Mouse (Mus musculus) left cerebral cortex, adult 9 months (tissue): ENCODE measurements at regions not wholly inside any gene's neighbourhood (a gene's known extent, or its start where the extent isn't known, plus 50 kb on each side); places are given as distances from the start of the nearest gene placed in this dataset.
"Not testable (repeated sequence)": the region's sequence is repeated elsewhere in the genome, so short reads cannot be mapped to it uniquely, and the experiment has no call there.

Experiments
- DNase-seq, 2 experiments: peaks; one replicate each; pipeline ENCODE4 v3.0.0; 2022; ENCODE audit warnings: low spot score in 2 of 2

DNA sequence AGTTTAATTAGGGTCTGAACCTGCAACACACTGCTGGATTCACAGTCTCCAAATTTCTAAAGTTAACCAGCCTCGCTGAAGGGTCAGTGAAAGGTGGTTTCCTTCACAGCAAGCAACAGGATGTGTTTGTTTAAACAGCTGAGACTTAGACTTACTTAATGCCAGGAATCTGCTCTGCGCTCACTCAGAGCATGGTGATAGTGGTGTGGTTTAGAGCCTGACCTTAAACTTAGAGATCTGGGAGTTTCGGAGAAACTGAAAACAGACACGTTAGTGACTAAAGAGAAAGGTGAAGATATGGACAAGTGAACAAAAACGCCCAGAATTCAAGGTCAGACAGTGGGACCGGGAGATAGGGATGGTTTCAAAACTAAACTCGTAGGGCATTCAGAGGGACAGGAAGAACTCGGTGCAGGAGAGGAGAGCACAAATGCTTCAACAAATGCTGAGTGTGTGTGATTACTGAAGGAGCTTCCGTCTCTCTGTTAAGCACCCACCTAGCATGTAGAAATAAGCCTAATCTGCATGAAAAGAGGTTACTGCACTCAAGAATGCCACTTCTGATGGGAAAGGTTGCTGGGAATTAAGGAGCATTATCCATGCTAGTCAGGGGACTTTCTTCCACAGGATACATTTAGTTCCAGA is 97.2 kb upstream of the Ifngr1 start:
- DNase-seq, result no peak

GRCm38 (mm10) chr10:19498112-19498511 is 93.6 kb upstream of the Ifngr1 start:
- DNase-seq, result no peak

DNA sequence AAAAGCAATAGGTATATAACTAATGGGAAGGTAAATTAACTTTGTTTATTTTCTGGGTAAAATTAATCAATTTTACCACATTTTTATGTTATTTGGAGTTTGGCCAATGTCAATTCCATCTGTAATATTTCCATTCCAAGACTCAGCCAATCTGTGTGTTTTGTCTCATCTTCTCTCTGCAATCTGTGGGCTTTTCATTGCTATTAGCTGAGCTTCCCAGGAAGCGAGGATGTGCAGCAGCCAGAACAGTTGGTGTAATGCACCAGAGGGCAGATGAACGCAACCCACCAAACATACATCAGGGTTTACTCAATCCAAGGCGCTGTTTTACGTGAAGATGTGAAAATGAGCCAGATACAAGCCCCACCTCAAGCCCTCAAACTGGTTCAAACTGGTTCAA is 88.9 kb upstream of the Ifngr1 start:
- DNase-seq, result no peak

DNA sequence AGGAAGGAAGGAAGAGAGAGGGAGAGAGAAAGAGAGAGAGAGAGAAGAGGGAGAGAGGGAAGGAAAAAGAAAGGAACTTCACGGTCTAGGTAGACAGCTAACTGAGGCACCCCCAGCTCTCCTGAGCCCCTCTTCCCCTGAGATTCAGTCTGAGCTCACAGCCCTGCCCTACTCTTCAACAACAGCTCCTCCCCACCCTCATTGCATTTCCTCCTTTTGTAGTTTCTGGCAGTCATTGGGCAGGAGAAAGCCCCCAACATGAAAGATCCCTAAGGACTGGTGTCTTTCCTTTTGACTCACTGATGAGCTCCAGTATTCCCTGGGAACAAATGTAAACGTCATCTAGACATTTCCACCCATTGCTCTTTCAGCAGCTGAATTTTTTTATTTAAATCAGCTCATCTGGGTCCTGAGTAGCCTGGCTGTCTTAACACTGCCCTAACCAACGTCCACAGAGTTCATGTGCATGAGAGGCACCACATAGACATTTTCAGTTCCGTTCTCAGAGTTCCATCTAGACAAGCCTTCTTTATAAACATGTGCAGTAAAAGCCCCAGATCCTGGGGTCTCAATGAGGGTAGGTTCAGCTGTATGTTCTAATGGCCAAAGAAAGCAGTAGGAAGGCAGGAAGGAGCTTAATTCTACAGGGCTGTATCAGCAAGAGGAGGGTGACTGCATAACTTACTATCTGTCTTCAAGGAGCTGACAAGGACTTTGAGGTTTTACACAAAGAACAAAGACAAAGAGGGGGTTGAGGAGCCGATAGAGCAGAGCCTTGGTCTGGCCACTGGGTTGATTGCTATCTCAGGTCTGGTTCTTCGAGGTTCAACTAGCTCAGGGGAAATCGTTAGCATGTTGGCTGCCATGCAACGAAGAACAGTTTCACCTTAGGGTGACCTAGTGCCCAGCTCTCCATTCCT is 87.6 kb upstream of the Ifngr1 start:
- no peak for DNase-seq

DNA sequence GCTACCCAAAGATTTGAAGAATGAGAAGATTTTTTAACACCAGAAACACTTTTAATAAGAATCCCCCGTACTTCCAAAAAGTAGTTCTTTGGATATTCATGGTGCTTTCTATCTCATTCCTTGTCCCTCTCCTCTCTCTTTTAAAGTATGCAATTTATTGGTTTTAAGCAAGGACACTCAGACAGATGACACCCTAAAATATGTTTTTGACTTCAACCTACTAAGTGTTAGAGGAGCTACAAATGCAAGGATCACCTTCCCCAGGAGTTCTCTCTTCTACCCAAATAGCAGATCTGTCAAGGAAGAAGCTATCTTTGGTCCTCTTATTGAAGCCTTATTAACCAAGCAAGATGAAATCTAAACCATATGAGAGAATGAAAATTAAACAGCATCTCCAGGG is 86.6 kb upstream of the Ifngr1 start:
- no peak for DNase-seq

DNA sequence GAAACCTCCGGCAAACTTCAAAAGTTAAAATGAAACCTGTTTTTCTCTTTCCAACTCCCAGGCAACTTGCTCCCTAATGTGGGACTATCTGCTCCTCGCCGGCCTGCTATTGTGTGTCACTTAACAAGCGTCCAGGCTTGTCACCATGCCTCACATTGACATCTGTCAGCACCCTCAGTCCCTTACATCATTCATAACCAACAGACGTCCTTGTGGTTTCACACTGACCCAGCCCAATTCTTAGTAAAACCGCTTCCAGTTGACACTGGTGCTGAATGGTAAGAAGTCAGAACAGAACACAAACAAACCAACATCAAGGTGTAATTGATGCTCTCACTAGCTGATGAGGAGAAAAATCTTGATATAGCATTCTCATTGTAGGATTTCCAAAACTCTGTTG is 85.8 kb upstream of the Ifngr1 start:
- DNase-seq, result no peak

DNA sequence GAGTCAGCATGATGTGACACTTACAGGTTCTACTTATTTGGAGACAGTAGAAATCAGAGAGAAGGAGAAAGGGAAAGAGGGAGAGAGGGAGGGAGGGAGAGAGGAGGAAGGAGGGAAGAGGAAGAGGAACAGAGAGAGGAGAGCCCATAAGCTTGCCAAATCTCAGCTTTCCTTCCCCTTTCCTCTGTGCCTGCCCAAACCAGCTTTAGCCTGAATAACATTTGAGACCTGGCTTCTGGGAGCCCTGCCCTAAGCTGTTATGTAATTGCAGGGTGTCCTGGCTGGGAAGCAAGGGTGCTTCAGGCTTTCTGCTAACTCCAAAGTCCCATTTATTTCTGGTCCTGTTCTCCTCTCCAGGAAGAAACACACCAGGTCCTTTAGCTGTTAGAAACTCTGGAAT is 85.3 kb upstream of the Ifngr1 start:
- DNase-seq, result no peak

- DNase-seq, result no peak
Observed at GRCm38 (mm10) chr10:19508221-19508745, 83.5 kb upstream of the Ifngr1 start.

- DNase-seq, result no peak
Observed at GRCm38 (mm10) chr10:19510047-19510446, 81.7 kb upstream of the Ifngr1 start.

DNA sequence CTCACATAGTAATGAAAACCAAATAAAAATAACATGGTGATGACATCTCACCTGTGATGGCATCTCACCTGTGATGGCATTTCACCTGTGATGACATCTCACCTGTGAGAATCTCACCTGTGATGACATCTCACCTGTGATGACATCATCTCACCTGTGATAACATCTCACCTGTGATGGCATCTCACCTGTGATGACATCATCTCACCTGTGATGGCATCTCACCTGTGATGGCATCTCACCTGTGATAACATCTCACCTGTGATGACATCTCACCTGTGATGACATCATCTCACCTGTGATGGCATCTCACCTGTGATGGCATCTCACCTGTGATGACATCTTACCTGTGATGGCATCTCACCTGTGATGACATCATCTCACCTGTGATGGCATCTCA is 77.4 kb upstream of the Ifngr1 start:
- DNase-seq, result not testable (repeated sequence)

- no peak for DNase-seq
Observed at GRCm38 (mm10) chr10:19514837-19515236, 76.9 kb upstream of the Ifngr1 start.

- DNase-seq, result no peak
Observed at GRCm38 (mm10) chr10:19516011-19516410, 75.7 kb upstream of the Ifngr1 start.

DNA sequence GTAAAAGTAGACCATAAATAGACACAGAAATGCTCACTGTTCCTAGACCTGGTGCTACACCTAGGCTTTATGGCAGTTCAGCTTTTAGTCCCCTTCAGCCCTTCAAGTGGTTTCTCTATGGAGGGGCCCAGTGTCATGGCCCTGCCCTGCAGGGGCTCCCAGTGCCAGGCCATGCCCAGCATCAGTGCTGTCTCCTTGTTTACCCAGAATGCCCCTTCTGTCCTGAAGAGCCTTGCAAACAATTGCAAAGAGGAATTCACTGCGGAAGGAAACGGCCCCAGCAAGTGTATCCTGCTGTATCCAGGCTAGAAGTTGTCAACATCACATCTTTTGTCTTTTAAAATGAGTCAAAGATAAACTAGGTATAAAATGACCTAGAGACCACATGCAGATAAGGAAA is 74.7 kb upstream of the Ifngr1 start:
- no peak for DNase-seq

- no peak for DNase-seq
Observed at GRCm38 (mm10) chr10:19518763-19519162, 73.0 kb upstream of the Ifngr1 start.

- DNase-seq, result no peak
Observed at GRCm38 (mm10) chr10:19522198-19522597, 69.6 kb upstream of the Ifngr1 start.

- no peak for DNase-seq
Observed at GRCm38 (mm10) chr10:19525939-19526338, 65.8 kb upstream of the Ifngr1 start.

- no peak for DNase-seq
Observed at GRCm38 (mm10) chr10:19526353-19526752, 65.4 kb upstream of the Ifngr1 start.

GRCm38 (mm10) chr10:19529655-19530054 is 62.1 kb upstream of the Ifngr1 start:
- no peak for DNase-seq

DNA sequence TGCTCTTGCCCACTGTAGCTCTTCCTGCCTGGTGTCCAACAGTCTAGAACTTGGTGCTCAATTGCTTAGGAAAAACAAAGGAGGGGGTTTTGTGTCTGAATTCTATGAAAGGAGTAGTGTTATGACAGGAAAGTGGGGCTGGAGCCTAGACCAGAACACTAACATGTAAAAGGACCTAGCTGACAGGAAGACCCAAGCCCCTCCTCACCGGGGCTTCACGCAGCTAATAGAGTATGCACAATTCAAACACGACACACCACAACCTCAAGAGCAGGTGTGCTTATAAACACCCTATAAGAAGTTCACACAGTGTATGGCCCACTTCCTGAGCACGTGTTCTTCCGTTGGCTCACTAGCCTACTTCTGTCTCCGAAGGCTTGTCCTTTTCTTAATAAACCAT is 61.7 kb upstream of the Ifngr1 start:
- no peak for DNase-seq

GRCm38 (mm10) chr10:19531452-19531851 is 60.3 kb upstream of the Ifngr1 start:
- no peak for DNase-seq

DNA sequence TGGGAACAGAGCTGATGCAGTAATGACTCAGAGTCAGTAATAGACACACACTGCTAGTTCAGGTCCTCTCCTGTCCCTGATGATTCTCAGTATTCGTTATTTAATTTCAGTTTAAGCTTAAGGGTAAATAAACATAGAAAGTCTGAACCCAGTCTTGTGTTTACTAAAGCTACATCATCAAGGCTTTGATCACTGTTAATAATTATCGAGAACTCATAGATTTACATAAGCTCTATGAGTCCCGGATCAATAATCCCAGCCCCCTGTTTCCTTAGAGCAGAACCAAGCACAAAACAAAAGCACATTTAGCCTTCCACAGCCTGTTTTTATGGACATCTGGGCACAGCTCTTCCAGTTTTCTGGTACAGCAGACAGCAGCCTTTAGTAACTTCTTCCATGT is 59.0 kb upstream of the Ifngr1 start:
- no peak for DNase-seq

DNA sequence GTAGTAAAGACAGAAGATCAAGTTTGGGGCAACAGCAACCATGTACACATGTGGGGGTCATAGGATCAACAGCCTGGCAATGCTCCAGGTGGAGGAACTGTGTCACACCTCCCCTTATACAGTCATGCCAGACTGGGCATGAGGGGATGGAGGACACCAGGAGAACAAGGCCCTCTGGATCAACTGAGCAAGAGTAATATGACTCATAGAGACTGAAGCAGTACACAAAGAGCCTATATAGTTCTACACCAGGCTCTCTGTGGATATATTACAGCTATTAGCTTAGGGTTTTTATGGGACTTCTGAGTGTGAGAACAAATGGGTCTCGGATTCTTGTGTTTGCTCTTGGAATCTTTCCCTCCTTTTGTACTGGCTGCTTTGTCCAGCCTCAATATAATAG is 57.9 kb upstream of the Ifngr1 start:
- DNase-seq, result no peak
